Mouse (Mus musculus) forebrain, postnatal 0 days (tissue): ENCODE measurements around the gene Grm7. TPM values are rescaled to one million over a fixed set of nuclear protein-coding genes. Genes with fewer than 3 reads are reported as not detected.
A peak's percentile ranks its signal among the peaks of the same experiment; 100 is the strongest.

Source experiments
- ATAC-seq: fragments of 200-750 bp; cut with Nextera tagmentation; 2 replicates; pipeline ENCODE4 v1.8.0; 2017; ENCODE audit warnings: mild to moderate bottlenecking, moderate library complexity
- DNase-seq: peaks from one replicate; pipeline ENCODE4 v3.0.0-alpha.2; 2015
- H3K27ac ChIP-seq: fragments of 300-500 bp; sonication (generic); 2 replicates; pipeline ENCODE4 v1.5.1; 2014; ENCODE audit warnings: low read depth, mild to moderate bottlenecking, antibody characterized with exemption, low read length, moderate library complexity, mixed read lengths
- H3K27me3 ChIP-seq: fragments of 300-500 bp; sonication (generic); 2 replicates; pipeline ENCODE4 v1.6.1; 2014; ENCODE audit warnings: mild to moderate bottlenecking, low read length, mixed read lengths; ENCODE audit not compliant: insufficient read depth
- H3K36me3 ChIP-seq: fragments of 300-500 bp; sonication (generic); 2 replicates; pipeline ENCODE4 v1.6.1; 2014; ENCODE audit warnings: mild to moderate bottlenecking, moderate library complexity; ENCODE audit not compliant: insufficient read depth
- H3K4me1 ChIP-seq: fragments of 300-500 bp; sonication (generic); 2 replicates; pipeline ENCODE4 v1.6.1; 2014; ENCODE audit warnings: antibody characterized with exemption; ENCODE audit not compliant: insufficient read depth
- H3K4me2 ChIP-seq: fragments of 300-500 bp; sonication (generic); 2 replicates; pipeline ENCODE4 v1.6.1; 2014; ENCODE audit warnings: low read depth, mild to moderate bottlenecking, moderate library complexity
- H3K4me3 ChIP-seq: fragments of 300-500 bp; sonication (generic); 2 replicates; pipeline ENCODE4 v1.5.1; 2014; ENCODE audit warnings: low read depth, low read length, mixed read lengths
- H3K9ac ChIP-seq: fragments of 300-500 bp; sonication (generic); 2 replicates; pipeline ENCODE4 v1.6.1; 2014; ENCODE audit warnings: mild to moderate bottlenecking
- H3K9me3 ChIP-seq: fragments of 300-500 bp; sonication (generic); 2 replicates; pipeline ENCODE4 v1.6.1; 2016; ENCODE audit warnings: low read length
- CTCF ChIP-seq: sonication (generic); IDR thresholded peaks from 2 replicates; pipeline ENCODE4 v1.5.1; 2016; ENCODE audit warnings: antibody characterized with exemption, control low read depth, low read depth
- whole genome bisulfite sequencing: fragments of 180-500 bp; shearing (Covaris S2); extraction: QIAGEN DNeasy Blood & Tissue Kit; methylation state at CpG from one replicate; pipeline ENCODE4 v1.1.7; 2014; 5-methylcytosine and 5-hydroxymethylcytosine counted together
- polyA plus RNA-seq: library from polyadenylated mRNA; unstranded; fragments of >200 nt; fragmentation: Nextera tagmentation; extraction: Ambion mirVana; gene quantifications from 2 replicates; pipeline ENCODE4 v1.2.1, GENCODE M21; 2015
- total RNA-seq: library from RNA; depleted of rRNA; stranded (reverse); fragments of >200 nt; gene quantifications from 2 replicates; pipeline ENCODE4 v1.2.3, GENCODE M21; 2014

The Grm7 gene
- total and polyA plus RNA-seq, 2 experiments from 2014 or later = 20.7 to 40.7 TPM

DNA sequence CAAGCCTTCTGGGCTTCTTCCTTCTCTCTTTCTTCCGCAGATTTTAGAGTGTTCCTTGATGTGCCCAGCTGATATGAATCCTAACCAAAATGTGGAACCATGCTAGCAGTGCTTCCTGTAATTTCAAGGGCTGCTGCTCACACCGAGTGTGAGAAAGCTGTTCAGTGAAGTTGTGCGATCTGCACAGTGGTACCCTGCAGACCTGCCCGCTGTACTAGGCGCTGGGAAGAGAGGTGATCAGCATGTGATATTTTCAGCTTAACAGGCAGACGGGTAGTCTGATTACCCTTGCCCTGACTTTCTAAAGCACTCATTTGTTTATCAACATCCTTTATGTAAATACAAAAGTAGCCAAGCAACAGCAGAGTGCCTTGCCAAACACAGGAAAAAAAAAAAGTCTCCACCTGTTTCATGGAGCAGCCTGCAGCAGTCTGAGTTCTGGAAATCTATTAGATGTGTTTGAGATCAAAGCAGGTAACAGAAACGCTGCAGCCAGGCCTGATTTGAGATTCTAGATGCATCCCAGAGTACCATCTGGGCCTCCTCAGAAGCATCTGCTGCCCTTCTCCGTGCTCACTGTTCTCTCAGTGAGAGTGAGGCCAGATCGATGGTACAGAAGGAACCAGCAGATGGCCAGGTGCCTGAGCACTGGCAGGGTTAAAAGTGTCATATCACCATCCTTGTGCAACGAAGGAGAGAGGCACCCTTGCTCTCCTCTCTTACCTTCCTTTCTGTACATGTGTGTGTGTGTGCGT, 727.4 kb downstream of the Grm7 start:
- Histone ChIP-seq H3K36me3 (no peaks in the 10 kb centered on the region), H3K4me1 (peaks cover 7% of the 10 kb centered on the region), H3K27ac (no peak overlapping the region), H3K9ac (no peak overlapping the region), H3K9me3 (no peaks in the 10 kb centered on the region), H3K4me2 (no peak overlapping the region), H3K27me3 (no peaks in the 10 kb centered on the region), H3K4me3 (no peak overlapping the region)
- 24% methylated on average over 11 of the region's 11 CpGs for WGBS
- peak; percentile 79 for DNase-seq
- TF ChIP-seq CTCF = no peak
- ATAC-seq = peak; percentile 87

- ATAC-seq (no peak), DNase-seq (no peak)
- TF ChIP-seq CTCF = no peak
- no peaks in the 10 kb centered on the region for H3K27me3 ChIP-seq
- no peak overlapping the region for H3K27ac ChIP-seq
- H3K9me3 ChIP-seq = no peaks in the 10 kb centered on the region
- 79% methylated on average over 2 of the region's 2 CpGs for WGBS
- no peaks in the 10 kb centered on the region for H3K36me3 ChIP-seq
- H3K4me3 ChIP-seq = no peak overlapping the region
- H3K9ac ChIP-seq = no peak overlapping the region
- H3K4me1 ChIP-seq = no peaks in the 10 kb centered on the region
- no peak overlapping the region for H3K4me2 ChIP-seq
These were observed 735.3 kb downstream of the Grm7 start for GRCm38 (mm10) chr6:111380710-111381109.

- H3K27ac ChIP-seq = no peak overlapping the region
- no peak overlapping the region for H3K4me2 ChIP-seq
- no peak for DNase-seq
- ATAC-seq = no peak
- H3K9me3 ChIP-seq = no peaks in the 10 kb centered on the region
- no peak for TF ChIP-seq CTCF
- H3K4me1 ChIP-seq = no peaks in the 10 kb centered on the region
- WGBS = 74% methylated on average over 8 of the region's 8 CpGs
- H3K9ac ChIP-seq = no peak overlapping the region
- H3K4me3 ChIP-seq = no peak overlapping the region
- H3K36me3 ChIP-seq = no peaks in the 10 kb centered on the region
- H3K27me3 ChIP-seq = no peaks in the 10 kb centered on the region
These were observed 763.4 kb downstream of the Grm7 start for GRCm38 (mm10) chr6:111408750-111409149.

DNA sequence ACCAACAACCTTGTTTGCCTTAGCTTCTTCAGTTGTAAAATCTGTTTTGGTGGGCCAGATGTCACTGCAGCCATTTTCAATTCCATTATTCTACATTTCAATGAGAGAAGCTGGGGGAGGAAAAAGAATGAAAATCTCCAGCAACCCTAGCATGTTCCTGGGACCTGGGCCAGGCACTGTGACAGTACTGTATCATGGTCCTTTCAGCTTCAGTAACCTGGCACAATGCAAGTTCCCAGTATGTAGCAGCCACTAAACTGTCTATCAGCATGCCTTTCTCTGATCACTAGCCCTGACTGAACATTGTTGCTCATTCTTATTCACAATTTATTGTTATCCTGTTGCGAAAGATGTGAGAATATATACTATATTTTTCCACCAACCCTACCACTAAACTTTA, 779.4 kb downstream of the Grm7 start:
- no peak for DNase-seq
- H3K9ac ChIP-seq = no peak overlapping the region
- no peak overlapping the region for H3K4me3 ChIP-seq
- H3K4me2 ChIP-seq = no peak overlapping the region
- H3K36me3 ChIP-seq = no peaks in the 10 kb centered on the region
- 53% methylated on average over 1 of the region's 1 CpGs for WGBS
- no peaks in the 10 kb centered on the region for H3K27me3 ChIP-seq
- no peak overlapping the region for H3K27ac ChIP-seq
- H3K4me1 ChIP-seq = no peaks in the 10 kb centered on the region
- H3K9me3 ChIP-seq = no peaks in the 10 kb centered on the region
- no peak for ATAC-seq
- TF ChIP-seq CTCF = no peak

DNA sequence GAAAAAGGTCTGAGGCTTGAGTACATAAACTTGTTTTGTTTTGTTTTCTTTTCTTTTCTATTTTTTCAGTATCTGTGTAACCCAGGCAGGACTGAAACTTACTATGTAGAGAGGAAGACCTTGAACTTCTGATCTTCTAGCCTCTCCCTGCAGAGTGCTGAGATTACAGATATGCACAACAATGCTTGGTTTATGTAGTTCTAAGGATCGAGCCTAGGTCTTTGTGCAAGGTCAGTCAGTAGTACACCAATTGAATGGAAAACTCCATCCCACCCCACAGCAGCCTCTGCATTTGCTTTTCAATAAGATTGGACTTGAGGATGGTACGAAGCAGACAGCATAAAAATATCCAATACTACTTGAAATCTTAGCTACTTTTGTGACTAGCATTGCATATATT, 800.8 kb downstream of the Grm7 start:
- 77% methylated on average over 2 of the region's 2 CpGs for WGBS
- Histone ChIP-seq H3K9me3 (no peaks in the 10 kb centered on the region), H3K27me3 (no peaks in the 10 kb centered on the region), H3K4me3 (no peak overlapping the region), H3K36me3 (no peaks in the 10 kb centered on the region), H3K4me1 (no peaks in the 10 kb centered on the region), H3K9ac (no peak overlapping the region), H3K4me2 (no peak overlapping the region), H3K27ac (no peak overlapping the region)
- no peak for TF ChIP-seq CTCF
- no peak for ATAC-seq
- DNase-seq = no peak

- ATAC-seq (no peak), DNase-seq (no peak)
- no peaks in the 10 kb centered on the region for H3K9me3 ChIP-seq
- H3K4me3 ChIP-seq = no peak overlapping the region
- H3K4me2 ChIP-seq = no peak overlapping the region
- no peak overlapping the region for H3K9ac ChIP-seq
- no peaks in the 10 kb centered on the region for H3K27me3 ChIP-seq
- TF ChIP-seq CTCF = no peak
- H3K36me3 ChIP-seq = no peaks in the 10 kb centered on the region
- no peak overlapping the region for H3K27ac ChIP-seq
- H3K4me1 ChIP-seq = no peaks in the 10 kb centered on the region
These were observed 802.5 kb downstream of the Grm7 start for GRCm38 (mm10) chr6:111447851-111448250.

- no peak overlapping the region for H3K4me3 ChIP-seq
- no peaks in the 10 kb centered on the region for H3K4me1 ChIP-seq
- H3K9me3 ChIP-seq = no peaks in the 10 kb centered on the region
- H3K9ac ChIP-seq = no peak overlapping the region
- H3K27me3 ChIP-seq = no peaks in the 10 kb centered on the region
- ATAC-seq = peak; percentile 43
- H3K4me2 ChIP-seq = no peak overlapping the region
- no peaks in the 10 kb centered on the region for H3K36me3 ChIP-seq
- DNase-seq = peak; percentile 41
- TF ChIP-seq CTCF = no peak
- 0 out of 2 replicates have a peak overlapping the region, but pooled peaks have one; percentile 4 for H3K27ac ChIP-seq
- WGBS = 28% methylated on average over 3 of the region's 3 CpGs
These were observed 803.8 kb downstream of the Grm7 start for GRCm38 (mm10) chr6:111449054-111449783.
